Mouse (Mus musculus) lung, postnatal 0 days (tissue): ENCODE results near the gene Ccdc18. TPM values are rescaled to one million over a fixed set of nuclear protein-coding genes. Genes with fewer than 3 reads are reported as not detected.

ENCODE experiments used
- ATAC-seq: fragments of 200-750 bp; cut with Nextera tagmentation; 2 replicates; pipeline ENCODE4 v1.8.0; 2017; ENCODE audit warnings: moderate library complexity
- DNase-seq: peaks from one replicate; pipeline ENCODE4 v3.0.0-alpha.2; 2016; ENCODE audit warnings: low spot score
- H3K27ac ChIP-seq: fragments of 300-500 bp; sonication (generic); 2 replicates; pipeline ENCODE4 v1.5.1; 2014; ENCODE audit warnings: antibody characterized with exemption, mild to moderate bottlenecking, low read length, mixed read lengths
- H3K27me3 ChIP-seq: fragments of 300-500 bp; sonication (generic); replicated peaks from 2 replicates; pipeline ENCODE4 v1.6.1; 2014; ENCODE audit warnings: low read length, mixed read lengths; ENCODE audit not compliant: insufficient read depth
- H3K36me3 ChIP-seq: fragments of 300-500 bp; sonication (generic); 2 replicates; pipeline ENCODE4 v1.6.1; 2014; ENCODE audit warnings: low read length, mixed read lengths; ENCODE audit not compliant: insufficient read depth
- H3K4me1 ChIP-seq: fragments of 300-500 bp; sonication (generic); 2 replicates; pipeline ENCODE4 v1.6.1; 2014; ENCODE audit warnings: antibody characterized with exemption, low read depth, low read length, mixed read lengths; ENCODE audit not compliant: insufficient read depth
- H3K4me2 ChIP-seq: fragments of 300-500 bp; sonication (generic); replicated peaks from 2 replicates; pipeline ENCODE4 v1.6.1; 2014; ENCODE audit warnings: low read depth, mild to moderate bottlenecking, low read length, moderate library complexity, mixed read lengths
- H3K4me3 ChIP-seq: fragments of 300-500 bp; sonication (generic); 2 replicates; pipeline ENCODE4 v1.5.1; 2014; ENCODE audit warnings: low read depth, low read length
- H3K9ac ChIP-seq: fragments of 300-500 bp; sonication (generic); replicated peaks from 2 replicates; pipeline ENCODE4 v1.6.1; 2014; ENCODE audit warnings: low read depth, mild to moderate bottlenecking
- H3K9me3 ChIP-seq: fragments of 300-500 bp; sonication (generic); 2 replicates; pipeline ENCODE4 v1.6.1; 2016; ENCODE audit warnings: low read length, mixed read lengths
- CTCF ChIP-seq: IDR thresholded peaks from 2 replicates; pipeline ENCODE4 v1.5.1; 2016; ENCODE audit warnings: antibody characterized with exemption, mild to moderate bottlenecking
- EP300 ChIP-seq: IDR thresholded peaks from 2 replicates; pipeline ENCODE4 v1.6.1; 2016; ENCODE audit warnings: antibody characterized with exemption, mild to moderate bottlenecking, control low read depth
- WGBS: fragments of 180-500 bp; shearing (Covaris S2); extraction: QIAGEN DNeasy Blood & Tissue Kit; methylation state at CpG from one replicate; pipeline ENCODE4 v1.1.7; 2014; 5-methylcytosine and 5-hydroxymethylcytosine counted together
- polyA plus RNA-seq: library from polyadenylated mRNA; unstranded; fragments of >200 nt; fragmentation: Nextera tagmentation; extraction: Ambion mirVana; gene quantifications from 2 replicates; pipeline ENCODE4 v1.2.1, GENCODE M21; 2015

Gene Ccdc18
- polyA plus RNA-seq, 1 experiment from 2014 or later = 2.6 TPM

- Histone ChIP-seq H3K36me3 (no peaks in the 10 kb centered on the region), H3K27ac (no peak overlapping the region), H3K4me1 (no peaks in the 10 kb centered on the region), H3K4me3 (no peak overlapping the region), H3K27me3 (no peaks in the 10 kb centered on the region), H3K9me3 (no peaks in the 10 kb centered on the region), H3K9ac (no peak overlapping the region), H3K4me2 (no peak overlapping the region)
- 22% methylated on average over 1 of the region's 1 CpGs for WGBS
- TF ChIP-seq EP300 (no peak), CTCF (peak; percentile 66)
- DNase-seq (peak; percentile 11), ATAC-seq (no peak)
Measured at GRCm38 (mm10) chr5:108163695-108164094, 31.0 kb downstream of the Ccdc18 start.

- Histone ChIP-seq H3K4me3 (no peak overlapping the region), H3K36me3 (no peaks in the 10 kb centered on the region), H3K4me2 (no peak overlapping the region), H3K27me3 (no peaks in the 10 kb centered on the region), H3K9ac (no peak overlapping the region), H3K27ac (no peak overlapping the region), H3K9me3 (no peaks in the 10 kb centered on the region), H3K4me1 (no peaks in the 10 kb centered on the region)
- ATAC-seq (no peak), DNase-seq (no peak)
- TF ChIP-seq EP300 = no peak
- no peak for TF ChIP-seq CTCF
- 82% methylated on average over 2 of the region's 2 CpGs for WGBS
Measured at GRCm38 (mm10) chr5:108184050-108184449, 51.4 kb downstream of the Ccdc18 start.

GRCm38 (mm10) chr5:108188967-108189366 is 56.3 kb downstream of the Ccdc18 start:
- no peaks in the 10 kb centered on the region for H3K9me3 ChIP-seq

GRCm38 (mm10) chr5:108206008-108206407 is 73.3 kb downstream of the Ccdc18 start:
- Histone ChIP-seq H3K4me1 (no peaks in the 10 kb centered on the region), H3K27ac (no peak overlapping the region), H3K4me3 (no peak overlapping the region), H3K4me2 (no peak overlapping the region), H3K36me3 (no peaks in the 10 kb centered on the region), H3K9ac (no peak overlapping the region), H3K27me3 (no peaks in the 10 kb centered on the region), H3K9me3 (no peaks in the 10 kb centered on the region)
- ATAC-seq (no peak), DNase-seq (no peak)
- TF ChIP-seq CTCF (no peak; the same call in 1 of the 2 replicates), EP300 (no peak)

More at GRCm38 (mm10) chr5:108188967-108189366, 56.3 kb downstream of the Ccdc18 start:
- Histone ChIP-seq H3K27me3 (no peaks in the 10 kb centered on the region), H3K36me3 (no peaks in the 10 kb centered on the region), H3K27ac (no peak overlapping the region), H3K9ac (no peak overlapping the region), H3K4me2 (no peak overlapping the region), H3K4me3 (no peak overlapping the region), H3K4me1 (no peaks in the 10 kb centered on the region)
- no peak for ATAC-seq
- TF ChIP-seq EP300 (no peak), CTCF (peak; percentile 8; the same call in 1 of the 2 replicates)
- DNase-seq = no peak

GRCm38 (mm10) chr5:108211512-108211911 is 78.8 kb downstream of the Ccdc18 start:
- TF ChIP-seq EP300 (no peak), CTCF (no peak)
- Histone ChIP-seq H3K36me3 (no peaks in the 10 kb centered on the region), H3K9me3 (no peaks in the 10 kb centered on the region), H3K4me1 (no peaks in the 10 kb centered on the region), H3K4me2 (no peak overlapping the region), H3K4me3 (no peak overlapping the region), H3K27me3 (no peaks in the 10 kb centered on the region), H3K27ac (no peak overlapping the region), H3K9ac (no peak overlapping the region)
- DNase-seq (no peak), ATAC-seq (no peak)
- 82% methylated on average over 4 of the region's 4 CpGs for WGBS

GRCm38 (mm10) chr5:108214928-108215327 is 82.3 kb downstream of the Ccdc18 start:
- WGBS = 94% methylated on average over 2 of the region's 2 CpGs
- DNase-seq (no peak), ATAC-seq (no peak)
- no peak for TF ChIP-seq CTCF
- Histone ChIP-seq H3K9me3 (no peaks in the 10 kb centered on the region), H3K4me3 (no peak overlapping the region), H3K27ac (no peak overlapping the region), H3K4me1 (no peaks in the 10 kb centered on the region), H3K27me3 (no peaks in the 10 kb centered on the region), H3K36me3 (no peaks in the 10 kb centered on the region), H3K4me2 (no peak overlapping the region), H3K9ac (no peak overlapping the region)

GRCm38 (mm10) chr5:108224077-108224476 is 91.4 kb downstream of the Ccdc18 start:
- Histone ChIP-seq H3K27me3 (no peaks in the 10 kb centered on the region), H3K9ac (no peak overlapping the region), H3K4me1 (no peaks in the 10 kb centered on the region), H3K9me3 (no peaks in the 10 kb centered on the region), H3K4me2 (no peak overlapping the region), H3K4me3 (no peak overlapping the region), H3K27ac (no peak overlapping the region), H3K36me3 (no peaks in the 10 kb centered on the region)
- ATAC-seq (no peak), DNase-seq (no peak)
- no peak for TF ChIP-seq CTCF
